Mouse (Mus musculus) inflammation-experienced regulatory T-cells, adult 6 months (primary cell): ENCODE measurements around the gene Suox. TPM values are rescaled to one million over a fixed set of nuclear protein-coding genes. Genes with fewer than 3 reads are reported as not detected.
"Not testable (repeated sequence)": the region's sequence is repeated elsewhere in the genome, so short reads cannot be mapped to it uniquely, and the experiment has no call there.

Experiments
- ATAC-seq: one replicate; pipeline ENCODE4 v1.8.0; 2017
- polyA plus RNA-seq, 3 experiments: library from polyadenylated mRNA; unstranded; fragments of 100-300 nt; shearing (Covaris generic); gene quantifications; one replicate each; pipeline ENCODE4 v1.2.1; 2017

Gene Suox
- polyA plus RNA-seq, 3 experiments from 2014 or later = 17.0 to 29.7 (median 24.3) TPM

DNA sequence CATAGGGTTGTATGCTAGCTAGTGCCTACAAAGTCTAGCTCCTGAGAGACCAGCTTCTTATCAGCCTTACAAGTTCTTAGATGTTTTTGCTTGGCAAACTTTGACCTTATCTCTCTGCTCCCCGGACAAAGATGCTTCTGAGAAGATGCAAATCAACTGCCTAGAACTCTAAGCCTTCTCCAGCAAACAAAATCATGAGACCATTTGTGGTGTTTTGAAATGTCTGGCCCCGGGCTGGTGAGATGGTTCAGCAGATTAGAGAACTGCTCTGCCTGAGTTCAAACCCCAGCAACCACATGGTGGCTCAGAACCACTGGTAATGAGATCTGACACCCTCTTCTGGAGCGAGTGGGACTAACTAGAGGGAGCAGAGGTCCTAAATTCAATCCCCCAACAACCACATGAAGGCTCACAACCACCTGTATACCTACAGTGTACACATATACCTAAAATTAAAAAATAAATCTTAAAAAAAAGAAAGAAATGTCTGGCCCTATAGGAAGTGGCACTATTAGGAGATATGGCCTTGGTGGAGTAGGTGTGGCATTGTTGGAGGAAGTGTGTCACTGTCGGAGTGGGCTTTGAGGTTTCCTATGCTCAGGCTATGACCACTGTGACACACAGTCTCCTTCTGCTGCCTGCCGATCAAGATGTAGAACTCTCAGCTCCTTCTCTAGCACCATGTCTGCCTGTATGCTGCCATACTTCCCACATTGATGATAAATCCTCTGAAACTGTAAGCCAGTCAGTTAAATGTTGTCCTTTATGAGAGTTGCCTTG lies 10.2 kb downstream of the Suox start:
- ATAC-seq = peak; percentile 35

DNA sequence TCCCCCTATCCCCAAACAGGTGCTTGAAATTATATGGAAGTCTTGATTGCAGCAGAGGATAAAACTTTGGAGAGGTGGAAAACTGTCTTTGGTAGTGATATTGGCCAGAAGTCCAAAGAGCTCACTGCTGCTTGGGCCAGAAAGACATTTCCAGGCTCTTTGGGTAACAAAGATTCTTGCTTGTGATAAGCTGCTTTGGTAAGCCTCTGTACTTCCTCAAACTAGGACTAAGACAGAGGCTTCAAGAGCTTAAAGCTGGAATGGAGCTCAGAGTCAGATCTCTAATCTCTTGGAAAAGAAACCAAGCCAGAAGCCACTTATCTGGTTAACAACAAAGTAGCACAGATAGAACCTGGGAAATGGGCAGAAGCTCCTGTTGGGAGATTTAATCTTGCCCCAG lies 11.4 kb downstream of the Suox start:
- ATAC-seq = no peak

- no peak for ATAC-seq
Measured at GRCm38 (mm10) chr10:128659490-128659889, 14.4 kb downstream of the Suox start.

- ATAC-seq = no peak
Measured at GRCm38 (mm10) chr10:128657844-128658243, 16.0 kb downstream of the Suox start.

DNA sequence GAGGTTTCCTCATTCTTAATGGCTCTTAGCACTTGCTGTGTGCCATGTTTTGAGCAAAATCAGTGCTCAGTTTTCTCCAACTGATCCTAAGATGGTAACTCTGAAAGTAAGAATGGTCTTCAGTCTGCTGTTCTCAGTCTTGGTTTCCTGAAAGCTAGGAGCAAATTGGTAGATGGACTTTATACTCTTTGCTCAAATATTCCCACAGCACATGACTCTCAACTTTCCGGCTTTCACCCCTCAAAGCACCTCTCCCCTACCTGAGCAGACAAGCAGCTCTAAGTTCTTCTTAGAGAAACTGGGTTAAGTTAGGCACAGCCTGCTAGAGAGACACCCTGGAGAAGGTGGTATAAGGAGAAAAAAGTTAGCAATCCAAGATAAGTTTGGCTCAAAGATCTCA lies 17.1 kb downstream of the Suox start:
- no peak for ATAC-seq

DNA sequence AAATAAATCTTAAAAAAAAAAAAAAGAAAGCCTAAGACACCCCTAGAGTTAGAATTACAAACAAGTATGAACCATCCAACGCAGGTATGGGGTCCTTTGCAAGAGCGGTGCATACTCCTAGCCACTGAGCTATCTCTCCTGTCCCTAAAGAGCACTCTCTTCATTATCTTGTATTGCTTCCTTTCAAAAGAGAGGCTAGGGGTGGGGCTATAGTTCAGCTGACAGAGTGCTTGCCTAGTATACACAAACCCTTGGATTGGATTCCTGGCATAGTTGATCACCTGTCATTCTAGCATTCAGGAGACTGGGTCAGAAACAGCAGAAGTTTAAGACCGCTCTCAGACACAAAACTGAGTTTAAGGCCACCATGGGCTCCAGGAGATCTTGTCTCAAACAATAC lies 18.6 kb downstream of the Suox start:
- no peak for ATAC-seq

GRCm38 (mm10) chr10:128653866-128654265 lies 20.0 kb downstream of the Suox start:
- ATAC-seq = no peak

DNA sequence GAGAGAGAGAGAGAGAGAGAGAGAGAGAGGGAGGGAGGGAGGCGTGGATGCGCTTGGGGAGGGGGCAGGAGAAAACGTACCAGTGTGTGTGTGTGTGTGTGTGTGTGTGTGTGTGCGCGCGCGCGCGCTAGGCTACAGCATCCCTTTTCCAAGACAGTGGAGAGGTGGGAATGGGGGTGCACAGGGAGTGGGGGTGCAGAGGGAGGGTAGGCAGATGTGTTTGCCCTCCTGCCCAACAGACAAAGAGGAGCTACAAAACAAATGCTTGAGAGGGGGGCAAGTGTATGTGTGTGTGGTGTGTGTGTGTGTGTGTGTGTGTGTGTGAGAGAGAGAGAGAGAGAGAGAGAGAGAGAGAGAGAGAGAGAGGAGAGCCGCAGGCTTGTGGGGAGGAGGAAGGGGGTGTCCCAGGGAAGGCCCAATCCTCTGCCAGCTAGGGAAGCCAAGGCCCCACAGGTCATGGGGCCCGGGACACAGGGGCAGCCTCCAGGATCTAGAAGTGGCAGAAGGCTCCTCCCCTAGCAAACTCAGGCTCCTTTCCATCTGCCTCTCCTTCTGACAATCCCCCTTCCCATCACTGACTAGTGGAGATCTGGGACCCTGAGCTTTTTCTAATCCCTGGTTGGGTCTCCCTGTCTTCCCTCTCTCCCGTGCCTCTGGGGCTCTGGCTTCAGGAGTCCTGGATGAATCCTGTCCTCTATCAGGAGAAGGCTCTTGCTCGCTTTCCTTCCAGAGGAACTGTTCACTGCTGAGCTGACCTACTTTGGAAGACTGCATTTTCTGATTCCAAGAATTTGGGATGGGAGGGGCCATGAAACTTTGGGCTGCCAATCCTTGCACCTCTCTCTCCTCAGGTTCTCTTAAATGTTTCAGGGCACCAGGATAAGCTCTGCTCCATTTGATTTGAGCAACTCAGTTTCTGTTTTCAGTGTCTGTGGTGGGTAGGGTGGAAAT lies 27.5 kb downstream of the Suox start:
- ATAC-seq = peak; percentile 50

DNA sequence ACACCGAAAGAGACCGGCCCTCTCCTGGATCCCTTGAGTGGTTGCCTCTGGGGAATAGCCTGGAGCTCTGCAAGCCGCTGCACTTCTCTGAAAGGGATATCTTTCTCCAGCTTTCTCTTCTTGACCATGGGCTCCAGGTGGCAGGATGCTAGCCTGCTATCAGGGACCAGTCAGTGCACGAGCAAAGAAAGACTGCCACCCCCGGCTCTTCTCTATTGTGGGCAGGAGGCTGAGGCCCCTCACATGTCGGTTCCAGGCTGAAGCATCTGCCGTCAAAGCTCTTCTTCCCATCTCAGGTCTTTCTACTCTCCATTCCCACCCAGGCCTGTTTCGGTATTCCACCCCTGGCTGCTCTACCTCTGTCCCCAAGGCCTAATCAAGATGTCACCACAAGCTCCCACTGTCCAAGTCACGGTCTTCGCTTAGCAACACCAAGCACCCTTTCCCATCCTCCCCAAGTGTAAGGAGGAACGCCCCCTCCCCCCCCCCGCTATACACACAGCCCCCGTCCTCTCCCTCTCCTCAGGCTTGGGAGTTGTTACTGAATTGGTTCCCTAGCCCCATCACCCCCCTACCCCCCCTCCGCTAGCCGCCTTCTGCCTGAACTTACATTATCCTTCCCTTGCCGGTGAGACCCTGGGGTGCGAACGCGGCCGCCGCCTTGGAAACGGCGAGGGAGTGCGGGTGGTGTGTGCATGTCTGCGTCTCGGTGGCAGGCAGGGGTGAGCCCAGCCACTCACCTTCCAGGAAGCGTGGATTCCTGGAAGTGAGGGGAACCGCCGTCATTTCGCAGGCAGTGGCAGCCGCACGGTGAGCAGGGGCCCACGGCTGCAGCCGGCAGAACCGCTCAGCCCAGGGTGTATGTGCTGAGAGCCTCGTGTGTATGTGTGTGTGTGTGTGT lies 28.5 kb downstream of the Suox start, which contains the start of gene Ikzf4:
Gene Ikzf4, minus strand, starts transcription at position 881 of the 901 bp plus-strand sequence.
- ATAC-seq = peak; percentile 44

GRCm38 (mm10) chr10:128642749-128643148 lies 31.1 kb downstream of the Suox start:
- peak; percentile 68 for ATAC-seq

DNA sequence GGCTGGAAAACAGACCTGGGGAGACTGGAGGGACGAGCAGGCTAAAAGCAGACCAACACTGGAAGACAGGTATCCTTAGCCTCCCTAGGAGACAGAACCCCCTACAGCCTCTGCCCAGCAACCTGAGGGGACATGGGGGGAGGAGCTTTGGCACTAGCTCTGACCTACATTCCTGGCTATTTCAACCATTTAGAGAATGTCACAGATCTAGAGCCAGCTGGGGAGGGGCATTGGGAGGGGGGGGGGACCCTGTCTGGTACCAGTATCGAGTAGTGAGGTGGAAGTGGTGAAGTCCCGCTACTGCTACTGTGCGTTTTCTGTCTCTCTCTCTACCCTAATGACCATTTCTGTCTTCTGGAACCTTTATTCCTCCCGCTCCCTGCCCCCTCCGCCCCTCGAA lies 32.0 kb downstream of the Suox start:
- ATAC-seq = no peak

- ATAC-seq = no peak
Measured at GRCm38 (mm10) chr10:128640891-128641290, 33.0 kb downstream of the Suox start.

DNA sequence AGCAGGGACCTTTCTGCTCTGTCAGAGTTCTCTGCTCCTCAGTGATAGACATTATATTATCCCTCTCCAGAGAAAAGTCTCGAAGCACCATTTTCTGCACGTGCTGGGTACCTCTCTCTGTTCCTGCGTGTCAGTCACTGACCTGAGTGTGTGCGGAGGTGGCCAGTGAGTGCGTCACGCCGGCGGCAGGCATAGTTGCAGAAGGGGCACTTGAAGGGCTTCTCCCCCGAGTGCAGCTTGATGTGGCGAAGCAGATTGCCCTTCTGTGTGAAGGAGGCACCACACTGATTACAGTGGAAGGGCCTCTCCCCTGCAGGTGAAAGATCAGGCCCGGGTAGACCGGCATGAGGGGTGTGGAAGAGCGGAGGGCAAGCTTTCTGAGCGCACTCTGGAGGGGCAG lies 33.9 kb downstream of the Suox start:
- ATAC-seq = no peak

DNA sequence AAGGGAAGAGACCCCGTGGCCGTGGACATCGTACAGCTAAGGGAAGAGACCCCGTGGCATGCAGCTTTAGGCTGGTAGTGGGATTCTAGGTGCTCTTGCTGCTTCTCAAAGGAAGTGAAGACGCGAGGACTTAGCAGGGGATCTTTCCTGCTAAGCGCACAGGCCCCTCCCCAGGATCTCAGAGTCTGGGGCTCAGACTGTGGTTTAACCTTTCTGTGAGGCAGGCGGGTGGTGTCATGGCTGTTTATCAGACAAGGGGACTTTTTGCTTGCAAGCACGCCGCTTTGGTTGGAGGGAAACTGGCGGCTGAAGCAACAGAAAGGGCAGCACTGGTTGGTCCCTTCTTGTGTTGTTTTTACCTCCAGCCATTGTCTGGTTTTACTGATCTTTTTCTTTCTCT lies 36.9 kb downstream of the Suox start:
- ATAC-seq = peak; percentile 91

GRCm38 (mm10) chr10:128636561-128636960 lies 37.3 kb downstream of the Suox start:
- ATAC-seq = peak; percentile 23

GRCm38 (mm10) chr10:128635697-128636096 lies 38.2 kb downstream of the Suox start:
- no peak for ATAC-seq

- ATAC-seq = no peak
Measured at GRCm38 (mm10) chr10:128631571-128631970, 42.3 kb downstream of the Suox start.

DNA sequence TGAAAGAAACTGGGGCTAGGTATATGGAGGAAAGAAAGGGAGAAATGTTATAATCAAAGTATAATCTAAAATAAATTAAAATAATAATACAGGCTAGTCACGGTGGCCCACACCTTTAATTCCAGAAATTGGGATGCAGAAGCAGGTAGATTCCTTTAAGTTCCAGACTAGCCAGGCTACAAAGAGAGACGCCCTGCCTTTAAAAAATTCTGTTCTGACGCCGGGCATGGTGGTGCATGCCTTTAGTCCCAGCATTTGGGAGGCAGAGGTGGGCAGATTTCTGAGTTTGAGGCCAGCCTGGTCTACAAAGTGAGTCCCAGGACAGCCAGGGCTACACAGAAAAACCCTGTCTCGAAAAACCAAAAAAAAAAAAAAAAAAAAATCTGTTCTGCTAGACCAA lies 43.6 kb downstream of the Suox start:
- ATAC-seq = not testable (repeated sequence)

- ATAC-seq = no peak
Measured at GRCm38 (mm10) chr10:128629746-128630145, 44.1 kb downstream of the Suox start.

GRCm38 (mm10) chr10:128627398-128628317 lies 46.2 kb downstream of the Suox start:
- ATAC-seq = no peak
